Mouse (Mus musculus): ENCODE results near the gene Dpm3.

Gene Dpm3

GRCm38 (mm10) chr3:89293247-89293918 is 34.2 kb downstream of the Dpm3 start:
- in situ Hi-C loops (cut with MboI, MseI) = no loop called here

DNA sequence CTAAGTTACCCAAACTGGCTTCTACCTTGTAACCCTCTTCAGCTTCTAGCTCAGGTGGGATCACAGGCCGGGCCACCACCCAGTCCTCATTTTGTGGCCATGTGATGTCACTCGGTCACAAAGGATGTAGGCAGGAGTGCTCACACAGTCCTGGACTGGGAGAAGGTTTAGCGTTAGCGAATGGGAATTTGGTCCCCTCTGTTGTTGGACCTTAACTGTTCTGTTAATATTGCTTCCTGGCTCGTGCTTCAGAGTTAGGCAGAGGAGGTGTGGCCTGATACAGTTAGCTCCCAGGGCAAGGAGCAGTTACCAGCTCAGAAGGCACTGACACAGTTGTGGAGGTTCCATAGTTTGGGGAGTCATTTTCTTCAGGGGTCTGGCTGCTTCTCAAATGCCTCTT is 35.0 kb downstream of the Dpm3 start:
- in situ Hi-C loops (cut with MboI, MseI) = no loop called here

DNA sequence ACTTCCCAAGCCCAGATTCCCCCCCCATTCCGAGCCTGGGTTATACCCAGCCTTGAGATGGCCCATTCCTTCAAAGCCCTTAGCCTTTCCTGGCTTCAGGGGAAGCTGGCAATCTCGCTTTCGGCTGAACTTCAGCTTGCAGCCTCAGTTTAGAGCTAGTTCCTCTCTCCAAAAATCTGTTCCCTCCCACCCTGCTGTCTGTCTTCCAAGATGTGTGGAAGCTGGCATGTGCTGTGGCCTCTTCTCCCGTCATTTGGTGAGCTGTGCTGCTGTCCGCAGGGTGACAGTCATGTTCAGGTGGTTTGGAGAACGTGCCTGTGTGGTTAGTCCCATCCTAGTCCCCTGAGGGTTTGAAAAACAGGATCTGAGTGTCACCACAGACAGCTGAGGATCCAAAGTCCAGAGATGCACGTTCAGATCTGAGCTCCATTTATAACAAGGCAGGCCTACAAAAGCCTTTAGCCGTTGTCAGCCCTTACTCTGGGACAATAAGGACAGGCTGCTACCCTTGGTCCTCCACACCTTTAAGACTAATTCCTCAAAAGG is 36.6 kb downstream of the Dpm3 start:
- in situ Hi-C loops (cut with MboI, MseI) = no loop called here

- in situ Hi-C loops (cut with MboI, MseI) = no loop called here
Observed at GRCm38 (mm10) chr3:89296761-89297396, 37.7 kb downstream of the Dpm3 start.

- in situ Hi-C loops (cut with MboI, MseI) = no loop called here
Observed at GRCm38 (mm10) chr3:89298908-89299307, 39.8 kb downstream of the Dpm3 start.

DNA sequence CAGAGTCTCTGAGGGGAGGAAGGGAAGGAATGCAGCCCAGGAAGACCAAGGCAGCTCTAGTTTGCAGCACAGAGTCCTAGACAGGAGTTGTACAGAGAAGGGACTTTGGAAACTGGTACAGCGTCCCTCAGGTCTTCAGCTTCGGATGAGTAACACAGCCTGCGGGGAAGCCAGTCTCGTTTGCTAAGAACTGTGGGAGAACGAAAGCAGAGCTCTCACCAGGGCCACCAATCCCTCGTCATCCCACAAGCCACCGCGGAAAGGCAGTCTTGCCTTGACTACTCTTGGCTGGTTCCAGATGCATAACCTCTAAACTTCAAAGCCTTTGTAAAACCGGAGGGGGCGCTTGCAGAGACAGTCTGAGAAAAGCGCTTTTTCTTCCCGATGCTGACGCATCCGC is 40.3 kb downstream of the Dpm3 start:
- in situ Hi-C loops (cut with MboI, MseI) = no loop called here

- in situ Hi-C loops (cut with MboI, MseI) = no loop called here
Observed at GRCm38 (mm10) chr3:89300071-89300470, 40.9 kb downstream of the Dpm3 start.

- in situ Hi-C loops (cut with MboI, MseI) = no loop called here
Observed at GRCm38 (mm10) chr3:89300514-89300913, 41.4 kb downstream of the Dpm3 start.

GRCm38 (mm10) chr3:89304440-89304839 is 45.3 kb downstream of the Dpm3 start:
- in situ Hi-C loops (cut with MboI, MseI) = no loop called here

DNA sequence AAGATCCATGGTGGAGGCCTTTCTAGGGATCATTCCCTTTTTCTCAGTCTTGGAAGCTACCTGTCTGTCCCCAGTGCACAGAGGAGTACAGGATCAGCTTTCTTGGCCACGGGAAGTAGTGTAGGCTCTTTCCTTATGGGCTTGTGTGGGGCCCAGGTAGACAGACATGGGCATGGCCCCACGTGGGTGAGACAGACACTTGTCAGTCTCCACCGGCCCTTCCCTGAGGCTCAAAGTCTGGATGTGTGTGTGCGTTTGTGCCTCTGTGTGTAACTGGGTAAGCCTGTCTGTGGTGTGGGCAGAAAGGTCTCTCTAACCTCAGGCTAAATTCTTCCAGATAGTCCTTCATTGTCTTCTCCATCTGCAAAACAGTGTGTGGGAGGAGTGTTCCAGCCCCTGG is 45.9 kb downstream of the Dpm3 start:
- in situ Hi-C loops (cut with MboI, MseI) = no loop called here

DNA sequence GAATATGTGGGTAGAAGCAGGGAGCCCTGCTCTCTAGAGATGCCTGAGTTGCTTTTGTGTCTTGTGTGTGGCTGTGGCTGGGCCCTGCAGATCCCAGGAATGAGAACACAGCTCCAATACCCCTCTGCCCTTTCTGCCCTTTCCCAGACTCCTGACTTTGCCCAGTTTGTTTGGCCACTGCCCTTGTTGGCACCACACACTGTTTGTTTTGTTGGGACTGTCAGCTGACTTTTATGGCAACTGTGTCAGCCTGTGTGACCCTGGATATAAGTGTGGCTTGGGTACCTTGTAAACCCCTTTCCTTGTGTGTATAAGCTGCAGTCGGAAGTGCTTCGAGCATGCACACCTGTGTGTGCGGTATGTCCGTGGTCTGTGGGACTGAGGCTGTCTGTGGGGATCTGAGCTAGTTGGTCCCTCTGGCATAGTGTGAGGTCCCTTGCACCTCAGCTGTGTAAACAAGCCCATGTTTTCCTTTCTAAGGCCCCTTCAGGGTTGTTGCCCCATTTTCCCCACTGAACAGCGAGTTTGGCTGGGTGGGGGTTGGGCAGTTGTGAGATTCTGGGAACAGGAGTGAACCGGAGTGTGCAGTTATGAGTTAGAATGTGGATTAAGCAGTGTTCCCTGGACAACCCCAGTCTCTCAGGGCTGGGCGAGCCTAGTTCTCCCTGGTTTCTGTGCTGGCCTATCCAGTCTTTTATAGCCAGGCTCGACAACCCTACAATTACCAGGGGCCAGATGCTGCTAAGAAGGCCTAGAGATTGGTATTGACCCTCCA is 46.6 kb downstream of the Dpm3 start:
- in situ Hi-C loops (cut with MboI, MseI) = no loop called here

- in situ Hi-C loops (cut with MboI, MseI) = no loop called here
Observed at GRCm38 (mm10) chr3:89308089-89308488, 48.9 kb downstream of the Dpm3 start.

DNA sequence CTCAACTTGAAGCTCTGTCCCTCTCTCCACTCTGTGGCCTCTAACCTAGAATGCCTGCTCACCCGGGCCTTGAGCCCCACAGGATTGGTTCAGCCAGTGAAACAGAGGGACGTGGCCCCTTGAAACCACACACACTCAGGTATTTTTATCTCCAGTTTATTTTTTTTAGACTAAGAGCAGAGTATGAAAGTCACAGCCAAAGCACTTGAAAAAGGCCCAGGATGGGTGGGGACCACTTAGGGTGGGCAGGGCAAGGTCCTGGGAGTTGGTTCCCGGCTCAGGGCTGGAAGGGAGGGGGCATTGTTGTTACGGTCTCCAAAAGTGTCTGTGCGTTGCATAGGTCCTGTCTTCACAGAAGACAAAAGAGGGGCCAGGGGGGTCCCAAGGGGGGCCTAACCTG is 55.2 kb downstream of the Dpm3 start:
- in situ Hi-C loops (cut with MboI, MseI) = no loop called here

- in situ Hi-C loops (cut with MboI, MseI) = loop anchor here (5.0 kb wide), 1 partner anchor 168 kb away; no protein-coding TSS in a partner anchor
Observed at GRCm38 (mm10) chr3:89314791-89315190, 55.6 kb downstream of the Dpm3 start.

- in situ Hi-C loops (cut with MboI, MseI) = loop anchor here (5.0 kb wide), 1 partner anchor 167 kb away; no protein-coding TSS in a partner anchor
Observed at GRCm38 (mm10) chr3:89315195-89315929, 56.2 kb downstream of the Dpm3 start.

DNA sequence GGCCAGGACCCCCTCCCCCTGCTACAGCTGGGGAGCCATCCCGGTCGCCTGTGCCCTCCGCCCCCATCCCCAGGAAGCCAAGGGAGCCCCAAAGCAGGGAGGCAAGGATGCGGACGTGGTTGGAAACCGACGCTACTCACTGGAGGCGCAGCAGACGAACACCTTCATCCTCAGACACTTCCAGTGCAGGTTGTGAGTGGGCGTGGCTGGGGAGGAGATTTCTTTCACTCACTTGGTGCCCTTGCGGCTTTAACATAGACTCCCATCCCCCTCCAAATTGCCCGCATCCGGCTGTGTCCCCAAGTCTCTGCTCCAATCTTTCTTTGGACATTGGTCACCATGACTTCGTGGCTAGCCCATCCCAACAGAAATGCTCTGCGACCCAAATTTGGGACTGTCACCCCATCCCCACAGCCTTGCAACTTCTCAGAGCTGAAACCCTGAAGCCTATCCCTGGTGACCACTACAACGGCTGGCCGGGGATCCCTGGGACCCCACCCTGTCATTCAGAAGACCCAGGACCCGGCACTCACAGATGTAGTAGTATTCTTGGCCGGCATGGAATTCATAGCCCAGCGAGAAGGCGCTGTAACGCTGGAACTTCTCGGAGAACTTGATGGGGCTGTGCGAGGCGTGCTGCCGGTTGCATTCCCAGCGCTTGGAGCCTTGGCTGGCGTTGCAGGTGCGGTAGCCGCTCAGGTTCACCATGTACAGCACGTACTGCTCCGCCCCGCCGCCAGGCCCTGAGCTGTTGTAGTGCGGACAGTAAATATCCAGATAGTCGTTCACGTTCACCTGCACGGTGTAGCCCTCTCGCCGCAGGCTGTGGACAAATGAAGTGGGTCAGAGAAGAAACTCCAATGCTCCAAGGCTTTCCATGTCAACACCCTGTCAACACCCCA is 57.0 kb downstream of the Dpm3 start:
- in situ Hi-C loops (cut with MboI, MseI) = loop anchor here (5.0 kb wide), 1 partner anchor 166 kb away; no protein-coding TSS in a partner anchor

Data from regulatory T cell (primary cell).